Mouse (Mus musculus) WW6 (cell line): ENCODE measurements around the gene Gab1.

Source experiments
- DNase-seq: peaks from one replicate; pipeline ENCODE4 v3.0.0-alpha.2; 2013; ENCODE audit warnings: low read depth, low spot score

Gab1 gene

DNA sequence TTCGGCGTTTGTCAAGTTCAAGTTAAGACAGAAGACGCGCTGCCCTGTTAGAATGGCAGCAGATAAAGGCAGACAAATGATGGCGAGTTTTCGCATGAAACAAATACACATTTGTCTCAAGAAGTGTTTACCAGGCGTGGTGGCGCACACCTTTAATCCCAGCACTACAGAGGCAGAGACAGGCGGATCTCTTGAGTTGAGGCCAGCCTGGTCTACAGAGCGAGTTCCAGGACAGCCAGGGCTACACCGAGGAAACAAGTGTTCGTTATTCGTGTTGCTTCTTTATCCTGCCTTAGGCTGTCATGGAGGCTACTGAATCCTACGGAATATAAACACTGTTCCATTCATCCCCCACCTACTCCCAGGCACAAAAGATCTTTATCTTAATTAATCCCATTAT, 140.4 kb downstream of the Gab1 start:
- DNase-seq = no peak

DNA sequence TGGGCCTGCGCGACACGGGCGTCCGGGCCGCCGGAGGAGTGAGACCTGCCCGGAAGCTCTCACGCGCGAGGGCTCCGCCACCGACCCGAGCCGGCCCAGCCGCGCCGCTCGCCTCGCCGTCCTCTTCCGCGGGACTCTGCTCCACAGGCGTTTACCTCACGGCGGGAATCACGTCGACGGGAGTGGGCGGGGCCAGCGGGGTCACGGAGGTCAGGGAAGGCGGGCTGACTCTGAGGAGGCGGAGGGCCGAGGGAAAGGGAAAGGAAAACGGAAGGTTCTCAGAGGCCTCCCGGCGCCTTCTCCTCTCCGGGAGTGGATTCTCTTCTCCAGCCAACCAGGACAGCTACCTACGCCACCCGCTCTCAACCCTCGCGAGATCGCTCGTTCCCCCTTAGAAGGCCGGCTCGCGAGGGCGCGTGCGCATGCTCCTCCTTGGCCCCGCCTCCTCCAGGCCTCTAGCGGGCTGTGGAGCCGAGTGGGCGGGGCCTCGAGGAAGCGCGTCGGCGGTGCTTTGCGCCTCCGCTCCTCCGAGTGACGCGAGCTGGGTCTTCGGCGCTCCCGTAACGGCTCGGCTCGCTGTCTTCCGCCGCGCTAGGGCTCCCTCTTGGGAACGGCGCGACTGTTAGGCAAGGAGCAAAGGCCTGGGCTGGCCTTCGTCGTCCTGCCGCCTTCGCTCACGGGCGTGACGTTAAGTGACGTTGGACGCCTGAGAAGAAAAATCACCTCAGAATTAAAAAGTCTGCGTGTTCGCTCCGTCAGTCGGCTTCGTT, 141.0 kb downstream of the Gab1 start, which contains the start of gene Smarca5:
Gene Smarca5 (minus strand): TSS at position 343 of the 770 bp plus-strand sequence.
- DNase-seq = peak; percentile 65

DNA sequence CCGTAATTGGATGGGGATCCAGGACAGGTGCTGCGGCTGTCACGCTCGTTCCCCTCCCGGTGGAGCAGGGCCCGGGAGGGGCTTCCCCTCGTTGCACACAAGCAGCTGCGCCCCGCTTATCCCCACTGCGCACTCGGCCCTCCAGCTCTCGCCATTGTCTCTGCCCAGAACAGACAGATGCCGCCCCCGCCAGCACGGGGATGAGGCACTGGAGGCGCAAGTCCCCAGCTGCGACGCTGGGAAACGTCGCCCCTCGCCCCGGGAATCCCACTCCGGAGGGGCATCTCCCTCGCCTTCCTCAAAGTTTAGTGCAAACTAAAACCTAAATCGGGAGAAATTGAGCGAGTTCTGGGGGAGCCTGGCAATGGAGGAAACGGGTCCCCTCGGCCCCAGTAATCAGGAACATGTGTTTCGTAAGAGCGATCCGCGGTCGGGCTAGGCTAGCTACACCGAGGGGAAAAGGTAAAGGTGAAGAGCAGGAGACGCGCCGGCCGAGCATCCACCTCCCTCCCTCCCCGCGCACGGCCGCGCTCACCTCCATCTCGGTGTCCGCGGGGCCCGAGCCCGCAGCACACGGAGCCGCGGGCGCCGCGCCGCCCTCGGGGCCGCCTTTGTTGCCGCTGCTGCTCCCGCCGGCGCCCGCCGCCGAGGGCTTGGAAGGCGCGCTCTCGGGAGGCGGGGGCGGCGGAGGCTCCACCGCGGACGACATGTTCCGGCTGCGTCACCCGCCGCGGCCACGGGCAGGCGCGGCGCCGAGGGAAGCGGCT, 141.7 kb downstream of the Gab1 start:
- no peak for DNase-seq

DNA sequence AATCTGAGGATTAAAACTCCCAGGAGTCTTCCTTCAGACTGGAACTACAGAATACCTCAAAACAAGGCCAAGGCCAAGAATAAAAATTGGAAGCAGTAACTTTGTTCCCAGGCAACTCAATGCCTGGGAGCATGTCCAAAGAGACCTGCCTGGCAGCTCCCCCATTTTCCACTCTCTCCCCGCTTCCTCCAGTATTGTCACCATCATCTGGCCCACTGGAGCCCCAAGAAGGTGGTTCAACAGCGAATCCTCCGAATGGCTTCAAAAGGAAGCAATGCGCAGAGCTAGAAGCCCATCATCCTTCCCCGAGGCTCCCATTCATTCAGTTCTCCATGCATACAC, 142.3 kb downstream of the Gab1 start:
- DNase-seq = no peak

DNA sequence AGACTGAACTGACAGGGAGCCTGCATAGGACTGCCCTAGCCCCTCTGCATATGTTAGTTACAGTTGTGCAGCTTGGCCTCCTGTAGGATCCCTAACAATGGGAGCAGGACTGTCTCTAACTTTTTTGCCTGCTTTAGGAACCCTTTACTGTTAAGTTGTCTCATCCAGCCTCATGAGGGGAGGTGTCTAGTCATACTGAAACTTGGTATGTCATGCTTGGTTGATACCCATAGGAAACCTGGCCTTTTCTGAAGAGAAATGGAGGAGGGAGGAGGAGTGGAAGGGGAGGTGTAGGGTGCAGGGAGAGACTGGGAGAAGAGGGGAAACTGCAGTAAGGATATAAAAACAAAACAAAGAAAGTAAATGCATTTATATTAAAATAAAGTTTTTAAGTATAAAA, 148.0 kb downstream of the Gab1 start:
- DNase-seq = no peak

DNA sequence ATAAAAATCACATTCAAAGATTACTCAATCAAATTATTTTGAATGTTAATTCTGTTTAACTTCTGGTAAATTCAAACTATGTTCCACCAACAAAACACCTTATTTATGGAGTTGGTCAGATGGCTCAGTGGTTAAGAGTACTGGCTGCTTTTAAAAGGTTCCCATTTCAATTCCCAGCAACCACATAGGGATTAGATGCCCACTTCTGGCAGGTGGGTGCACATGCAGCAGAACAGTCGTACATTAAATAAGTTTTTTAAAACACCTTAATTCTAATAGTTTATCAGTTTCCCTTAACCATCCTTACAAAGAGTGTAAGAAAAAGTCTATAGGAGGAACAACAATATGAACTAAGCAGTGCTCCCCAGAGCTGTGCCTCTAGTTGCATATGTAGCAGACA, 165.9 kb downstream of the Gab1 start:
- DNase-seq = no peak
